Mouse (Mus musculus): ENCODE measurements around the gene Abcd2.

The Abcd2 gene

GRCm38 (mm10) chr15:91161153-91161552 lies 30.4 kb downstream of the Abcd2 start:
- DNase-seq (ENCODE audit: low spot score in 2 of 2): no peak

GRCm38 (mm10) chr15:91153311-91153710 lies 38.3 kb downstream of the Abcd2 start:
- DNase-seq (ENCODE audit: low spot score in 2 of 2): no peak

GRCm38 (mm10) chr15:91152592-91152991 lies 39.0 kb downstream of the Abcd2 start:
- DNase-seq (ENCODE audit: low spot score in 2 of 2): peak; percentile 54 to 60

- no peak for DNase-seq (ENCODE audit: low spot score in 2 of 2)
Observed at GRCm38 (mm10) chr15:91124584-91124983, 67.0 kb downstream of the Abcd2 start.

- DNase-seq (ENCODE audit: low spot score in 2 of 2): no peak
Observed at GRCm38 (mm10) chr15:91112555-91113209, 78.9 kb downstream of the Abcd2 start.

GRCm38 (mm10) chr15:91108102-91108659 lies 83.4 kb downstream of the Abcd2 start:
- no peak for DNase-seq (ENCODE audit: low spot score in 2 of 2)

GRCm38 (mm10) chr15:91104934-91105333 lies 86.7 kb downstream of the Abcd2 start:
- DNase-seq (ENCODE audit: low spot score in 2 of 2): peak in 1 of 2 experiments; percentile 48

- no peak for DNase-seq (ENCODE audit: low spot score in 2 of 2)
Observed at GRCm38 (mm10) chr15:91104276-91104675, 87.3 kb downstream of the Abcd2 start.

- DNase-seq (ENCODE audit: low spot score in 2 of 2): no peak
Observed at GRCm38 (mm10) chr15:91103814-91104213, 87.8 kb downstream of the Abcd2 start.

- no peak for DNase-seq (ENCODE audit: low spot score in 2 of 2)
Observed at GRCm38 (mm10) chr15:91103305-91103704, 88.3 kb downstream of the Abcd2 start.

- DNase-seq (ENCODE audit: low spot score in 2 of 2): no peak
Observed at GRCm38 (mm10) chr15:91096606-91097005, 95.0 kb downstream of the Abcd2 start.
